Mouse (Mus musculus) MEL-GATA-1-ER (cell line): ENCODE results near the gene Gm15446.
"Not testable (repeated sequence)": the region's sequence is repeated elsewhere in the genome, so short reads cannot be mapped to it uniquely, and the experiment has no call there.

ENCODE experiments used
- DNase-seq: peaks from one replicate; pipeline ENCODE4 v3.0.0-alpha.2; 2012; ENCODE audit warnings: low read depth; ENCODE audit errors: extremely low read depth

Gm15446 gene

GRCm38 (mm10) chr5:109923261-109924071 is at the start of gene Gm15446:
Gm15446 (plus strand) TSS chr5:109923400.
- DNase-seq, result peak; percentile 73

- DNase-seq, result peak; percentile 10
Measured at GRCm38 (mm10) chr5:109924129-109924528, 929 bp downstream of the Gm15446 start.

- no peak for DNase-seq
Measured at GRCm38 (mm10) chr5:109924936-109925335, 1.7 kb downstream of the Gm15446 start.

GRCm38 (mm10) chr5:109950281-109950680 is 27.1 kb downstream of the Gm15446 start:
- no peak for DNase-seq

GRCm38 (mm10) chr5:109980743-109981142 is 57.5 kb downstream of the Gm15446 start:
- DNase-seq, result not testable (repeated sequence)
